Mouse (Mus musculus) right cerebral cortex, postnatal 14 days (tissue): ENCODE results near the gene Snrpc.

Experiments used
- DNase-seq: peaks from one replicate; pipeline ENCODE4 v3.0.0; 2022

Snrpc gene

GRCm38 (mm10) chr17:27819971-27820567 lies 17.9 kb upstream of the Snrpc start:
- peak; percentile 43 for DNase-seq

GRCm38 (mm10) chr17:27820568-27821406 lies 17.2 kb upstream of the Snrpc start, which contains the start of gene D17Wsu92e:
TSS of gene D17Wsu92e (minus strand) at chr17:27820648.
- peak; percentile 98 for DNase-seq

GRCm38 (mm10) chr17:27821407-27822338 lies 16.3 kb upstream of the Snrpc start:
- DNase-seq, result peak; percentile 40

- no peak for DNase-seq
Observed at GRCm38 (mm10) chr17:27823142-27823905, 14.6 kb upstream of the Snrpc start.

GRCm38 (mm10) chr17:27824941-27825340 lies 13.0 kb upstream of the Snrpc start:
- no peak for DNase-seq

- no peak for DNase-seq
Observed at GRCm38 (mm10) chr17:27825539-27825938, 12.4 kb upstream of the Snrpc start.

- DNase-seq, result peak; percentile 39
Observed at GRCm38 (mm10) chr17:27825984-27826905, 11.7 kb upstream of the Snrpc start.

GRCm38 (mm10) chr17:27826908-27827383 lies 11.0 kb upstream of the Snrpc start:
- no peak for DNase-seq

GRCm38 (mm10) chr17:27827511-27827910 lies 10.4 kb upstream of the Snrpc start:
- DNase-seq, result no peak

- no peak for DNase-seq
Observed at GRCm38 (mm10) chr17:27830411-27830810, 7.5 kb upstream of the Snrpc start.

GRCm38 (mm10) chr17:27839469-27840252 lies 1.7 kb downstream of the Snrpc start:
- DNase-seq, result peak; percentile 93

GRCm38 (mm10) chr17:27848351-27848750 lies 10.4 kb downstream of the Snrpc start:
- no peak for DNase-seq

- DNase-seq, result no peak
Observed at GRCm38 (mm10) chr17:27851076-27851475, 13.1 kb downstream of the Snrpc start.

GRCm38 (mm10) chr17:27856265-27856797 lies 18.4 kb downstream of the Snrpc start, which contains the start of gene Uhrf1bp1:
TSS of gene Uhrf1bp1 (plus strand) at chr17:27856441.
- DNase-seq, result peak; percentile 86

GRCm38 (mm10) chr17:27856798-27857648 lies 19.1 kb downstream of the Snrpc start:
- DNase-seq, result peak; percentile 48

- no peak for DNase-seq
Observed at GRCm38 (mm10) chr17:27857649-27858475, 19.9 kb downstream of the Snrpc start.

GRCm38 (mm10) chr17:27859131-27859530 lies 21.2 kb downstream of the Snrpc start:
- no peak for DNase-seq

- DNase-seq, result no peak
Observed at GRCm38 (mm10) chr17:27865461-27865860, 27.5 kb downstream of the Snrpc start.
